Mouse (Mus musculus) olfactory bulb, adult 2 months (tissue): ENCODE measurements around the gene Surf1.

ENCODE experiments used
- CTCF ChIP-seq: fragments of 200-500 bp; IDR thresholded peaks from 2 replicates; pipeline ENCODE4 v1.5.1; 2012; ENCODE audit warnings: low read depth, mild to moderate bottlenecking, low read length, moderate library complexity; ENCODE audit not compliant: insufficient read depth
- POLR2A ChIP-seq: fragments of 200-500 bp; IDR thresholded peaks from 2 replicates; pipeline ENCODE4 v1.6.1; 2012; ENCODE audit warnings: mild to moderate bottlenecking, low read depth, low read length, moderate library complexity; ENCODE audit not compliant: insufficient read depth

- TF ChIP-seq POLR2A, result no peak
- TF ChIP-seq CTCF, result no peak
These were observed 10.4 kb downstream of the Surf1 start for GRCm38 (mm10) chr2:26905936-26906335.
